ENCODE assay signal across 13 mouse cellular contexts in genomic region chr1:135369415-135369814, GRCm38 (mm10). TPM values are rescaled to one million over a fixed set of nuclear protein-coding genes. Genes with fewer than 3 reads are reported as not detected.
DNase-seq lines count a peak whose midpoint lies in the region; ATAC-seq and TF ChIP-seq lines count a peak whose summit lies in the region.
"Had no signal": no experiment of that assay in that cellular context is flagged by ENCODE, and none has a peak within 500 bp of the region (broad histone marks: within the 10 kb centered on the region; RNA-seq: fewer than 3 reads in every experiment).

No protein-coding gene starts in this region.

- H3K4me1 ChIP-seq in hindbrain, embryonic 13.5 days (replicated peaks), result peaks cover 48% of the 10 kb centered on the region
- peaks cover 2% of the 10 kb centered on the region; the same call in 1 of the 2 replicates for H3K4me1 ChIP-seq in hindbrain, embryonic 11.5 days (replicated peaks; ENCODE audit: control insufficient read depth, insufficient read depth, low read length)
- peaks cover 37% of the 10 kb centered on the region for H3K4me1 ChIP-seq in megakaryocyte, embryonic 14.5 days

- no peak overlapping the region for H3ac ChIP-seq in myocyte (ENCODE audit: control insufficient read depth, insufficient read length)

- DNase-seq in cerebellum, postnatal 10 days, result peak; percentile 47 to 53
- no peak for DNase-seq in cerebellum, postnatal 36 days
- DNase-seq in hindbrain, embryonic 11.5 days (ENCODE audit: low spot score), result no peak
- no peak for DNase-seq in frontal cortex, postnatal 36 days (ENCODE audit: low spot score in 2 of 2)
- DNase-seq: liver, embryonic 13.5 days; thymus, postnatal 14 days had no signal

- H3K27me3 ChIP-seq in hindbrain, embryonic 13.5 days, result no peaks in the 10 kb centered on the region
- H3K27me3 ChIP-seq in hindbrain, embryonic 11.5 days (ENCODE audit: control insufficient read depth, insufficient read depth, low read length), result 0 out of 2 replicates have a peak, but pooled peaks cover 3% of the 10 kb centered on the region
- H3K27me3 ChIP-seq in megakaryocyte, embryonic 14.5 days (replicated peaks), result peaks cover 88% of the 10 kb centered on the region
- no peaks in the 10 kb centered on the region for H3K27me3 ChIP-seq in myocyte (ENCODE audit: control insufficient read depth, insufficient read depth, insufficient read length)

- no peak overlapping the region for H3K4me3 ChIP-seq in hindbrain, embryonic 13.5 days
- no peak overlapping the region for H3K4me3 ChIP-seq in hindbrain, embryonic 11.5 days (ENCODE audit: low read depth, low read length)
- H3K4me3 ChIP-seq in megakaryocyte, embryonic 14.5 days (replicated peaks), result peak overlapping the region; percentile 90
- H3K4me3 ChIP-seq in myocyte, result peak overlapping the region; percentile 27

- no peak for ATAC-seq in hindbrain, embryonic 13.5 days (ENCODE audit: low FRiP score)
- no peak for ATAC-seq in hindbrain, embryonic 11.5 days (ENCODE audit: low FRiP score)
- no peak for ATAC-seq in megakaryocyte, adult 5-6 weeks (ENCODE audit: poor library complexity, severe bottlenecking)

- 78% methylated on average over 5 of the region's 5 CpGs for WGBS in hindbrain, embryonic 13.5 days
- WGBS in hindbrain, embryonic 11.5 days, result 83% methylated on average over 5 of the region's 5 CpGs

- no peaks in the 10 kb centered on the region for H3K9me3 ChIP-seq in hindbrain, embryonic 13.5 days
- no peaks in the 10 kb centered on the region for H3K9me3 ChIP-seq in hindbrain, embryonic 11.5 days (ENCODE audit: control insufficient read depth, low read length)
- H3K9me3 ChIP-seq in megakaryocyte, embryonic 14.5 days, result no peaks in the 10 kb centered on the region
- H3K9me3 ChIP-seq: G1E; limb, embryonic 10.5 days; liver, embryonic 13.5 days had no signal

- no peak for TF ChIP-seq POLR2A in myocyte (IDR thresholded peaks at IDR 0.05; ENCODE audit: insufficient read length, low read depth)

- H3K79me2 ChIP-seq in myocyte (ENCODE audit: control insufficient read depth, insufficient read depth), result peaks cover 11% of the 10 kb centered on the region

- H3K4me2 ChIP-seq in hindbrain, embryonic 13.5 days, result peak overlapping the region; percentile 77; the same call in 1 of the 2 replicates
- no peak overlapping the region for H3K4me2 ChIP-seq in hindbrain, embryonic 11.5 days (replicated peaks; ENCODE audit: low read depth, low read length)
- H3K4me2 ChIP-seq in myocyte (ENCODE audit: low read depth), result peak overlapping the region; percentile 95

- H3K27ac ChIP-seq in hindbrain, embryonic 13.5 days, result no peak overlapping the region
- H3K27ac ChIP-seq in hindbrain, embryonic 11.5 days (ENCODE audit: low read depth, low read length), result no peak overlapping the region
- H3K27ac ChIP-seq: liver, embryonic 13.5 days had no signal

- no peaks in the 10 kb centered on the region for H3K36me3 ChIP-seq in hindbrain, embryonic 13.5 days
- H3K36me3 ChIP-seq in hindbrain, embryonic 11.5 days (ENCODE audit: control insufficient read depth, insufficient read depth, low read length), result no peaks in the 10 kb centered on the region
- no peaks in the 10 kb centered on the region for H3K36me3 ChIP-seq in megakaryocyte, embryonic 14.5 days (replicated peaks; ENCODE audit: low read length)
- no peaks in the 10 kb centered on the region for H3K36me3 ChIP-seq in myocyte (ENCODE audit: control insufficient read depth, insufficient read depth)
- H3K36me3 ChIP-seq: G1E; liver, embryonic 13.5 days had no signal

- no peak overlapping the region for H3K9ac ChIP-seq in hindbrain, embryonic 13.5 days
- no peak overlapping the region for H3K9ac ChIP-seq in hindbrain, embryonic 11.5 days (ENCODE audit: low read depth, low read length)
- H3K9ac ChIP-seq: liver, embryonic 13.5 days had no signal

TF ChIP-seq in myocyte, 11 proteins besides CTCF, POLR2A, EP300 and RAD21:
- TF ChIP-seq MYOG (IDR thresholded peaks at IDR 0.05; ENCODE audit: control insufficient read depth in 1 of 3, insufficient read depth in 1 of 3, insufficient read length in 2 of 3, low read depth in 2 of 3) (no peak), CEBPB (IDR thresholded peaks at IDR 0.05; ENCODE audit: insufficient read depth, poor library complexity, severe bottlenecking) (no peak), USF1 (IDR thresholded peaks at IDR 0.05; ENCODE audit: low read depth) (no peak), POLR2AphosphoS2 (IDR thresholded peaks at IDR 0.05; ENCODE audit: insufficient read length, low read depth) (no peak), SRF (IDR thresholded peaks at IDR 0.05; ENCODE audit: control insufficient read depth, insufficient read length, low read depth) (no peak), TCF12 (IDR thresholded peaks at IDR 0.05; ENCODE audit: insufficient read depth, poor library complexity, severe bottlenecking) (no peak), MYOD1 (IDR thresholded peaks at IDR 0.05; ENCODE audit: control insufficient read depth in 1 of 3, insufficient read length in 2 of 3, low read depth in 2 of 3) (no peak), MAX (IDR thresholded peaks at IDR 0.05; ENCODE audit: low read depth) (no peak), E2F4 (IDR thresholded peaks at IDR 0.05; ENCODE audit: insufficient read depth) (no peak), TCF3 (IDR thresholded peaks at IDR 0.05; ENCODE audit: insufficient read length, low read depth) (no peak)

RNA-seq across cellular contexts. Expression of gene Shisa4, which starts 5.6 kb away (rescaled TPM):
- polyA plus RNA-seq in hindbrain, embryonic 13.5 days (2015; fragmentation: Nextera tagmentation; extraction: Ambion mirVana), result 84.2 and 89.9 TPM in 2 replicates
- 40.1 and 44.5 TPM in 2 replicates for polyA plus RNA-seq in hindbrain, embryonic 11.5 days (2014; fragmentation: Nextera tagmentation; extraction: Ambion mirVana)
- polyA plus RNA-seq in megakaryocyte, embryonic 14.5 days (2012; ENCODE audit: insufficient read depth, low replicate concordance), result 0.34 TPM in 1 of 2 replicates, not detected in the other
- total RNA-seq in megakaryocyte, adult 5-6 weeks (2015), result not detected in 2 replicates
- total RNA-seq in megakaryocyte, adult 5-6 weeks (2017), result 0.53 TPM in 1 of 2 replicates, not detected in the other
- 92.0 TPM for polyA plus RNA-seq in myocyte (2012; fragmentation: generic; extraction: Trizol)
- total RNA-seq: hematopoietic stem cell, adult 5-6 weeks had no signal
- polyA plus RNA-seq: G1E had no signal

RNA-seq across cellular contexts. Expression of gene Lmod1, which starts 44.8 kb away (rescaled TPM):
- polyA plus RNA-seq in hindbrain, embryonic 13.5 days (2015; fragmentation: Nextera tagmentation; extraction: Ambion mirVana), result 0.29 and 0.31 TPM in 2 replicates
- polyA plus RNA-seq in hindbrain, embryonic 11.5 days (2014; fragmentation: Nextera tagmentation; extraction: Ambion mirVana), result 0.32 and 0.45 TPM in 2 replicates
- polyA plus RNA-seq in megakaryocyte, embryonic 14.5 days (2012; ENCODE audit: insufficient read depth, low replicate concordance), result not detected in 2 replicates
- total RNA-seq in megakaryocyte, adult 5-6 weeks (2015), result not detected in 2 replicates
- total RNA-seq in megakaryocyte, adult 5-6 weeks (2017), result not detected in 2 replicates
- polyA plus RNA-seq in myocyte (2012; fragmentation: generic; extraction: Trizol), result 7.1 TPM
- total RNA-seq: hematopoietic stem cell, adult 5-6 weeks had no signal
- polyA plus RNA-seq: G1E had no signal

RNA-seq across cellular contexts. Expression of gene Timm17a, which starts 55.8 kb away (rescaled TPM):
- polyA plus RNA-seq in hindbrain, embryonic 13.5 days (2015; fragmentation: Nextera tagmentation; extraction: Ambion mirVana), result 145 and 164 TPM in 2 replicates
- 169 and 175 TPM in 2 replicates for polyA plus RNA-seq in hindbrain, embryonic 11.5 days (2014; fragmentation: Nextera tagmentation; extraction: Ambion mirVana)
- polyA plus RNA-seq in megakaryocyte, embryonic 14.5 days (2012; ENCODE audit: insufficient read depth, low replicate concordance), result 2.2 and 5.0 TPM in 2 replicates
- total RNA-seq in megakaryocyte, adult 5-6 weeks (2015), result 55.0 and 67.3 TPM in 2 replicates
- 14.1 and 20.0 TPM in 2 replicates for total RNA-seq in megakaryocyte, adult 5-6 weeks (2017)
- polyA plus RNA-seq in myocyte (2012; fragmentation: generic; extraction: Trizol), result 172 TPM

Comparison
In these comparisons a context has a peak if more than half of its experiments do, and no peak if none do; other contexts are left out.
1. DNase-seq: peak in cerebellum, postnatal 10 days (2 of 2); none in cerebellum, postnatal 36 days (0 of 2), hindbrain, embryonic 11.5 days (single experiment) and frontal cortex, postnatal 36 days (0 of 2).
2. H3K4me3 ChIP-seq: peak in megakaryocyte, embryonic 14.5 days (single experiment) and myocyte (single experiment); none in hindbrain, embryonic 13.5 days (single experiment) and hindbrain, embryonic 11.5 days (single experiment).
3. RNA of gene Shisa4, which starts 5.6 kb away (polyA plus RNA-seq): 92.0 TPM in myocyte (single experiment), 84.2 to 89.9 TPM in hindbrain, embryonic 13.5 days and 40.1 to 44.5 TPM in hindbrain, embryonic 11.5 days; 0.34 TPM in megakaryocyte, embryonic 14.5 days; every median in the first group is over 10 times any median in the second.
4. RNA of gene Timm17a, which starts 55.8 kb away (polyA plus RNA-seq): 169 to 175 TPM in hindbrain, embryonic 11.5 days, 172 TPM in myocyte (single experiment) and 145 to 164 TPM in hindbrain, embryonic 13.5 days; 2.2 to 5.0 TPM in megakaryocyte, embryonic 14.5 days; every median in the first group is over 10 times any median in the second.